Mouse (Mus musculus) forebrain, postnatal 0 days (tissue): ENCODE results near the gene Jun. TPM values are rescaled to one million over a fixed set of nuclear protein-coding genes. Genes with fewer than 3 reads are reported as not detected.

Experiments
- ATAC-seq: fragments of 200-750 bp; cut with Nextera tagmentation; 2 replicates; pipeline ENCODE4 v1.8.0; 2017; ENCODE audit warnings: mild to moderate bottlenecking, moderate library complexity
- DNase-seq: peaks from one replicate; pipeline ENCODE4 v3.0.0-alpha.2; 2015
- H3K27ac ChIP-seq: fragments of 300-500 bp; sonication (generic); 2 replicates; pipeline ENCODE4 v1.5.1; 2014; ENCODE audit warnings: low read depth, mild to moderate bottlenecking, antibody characterized with exemption, low read length, moderate library complexity, mixed read lengths
- H3K27me3 ChIP-seq: fragments of 300-500 bp; sonication (generic); 2 replicates; pipeline ENCODE4 v1.6.1; 2014; ENCODE audit warnings: mild to moderate bottlenecking, low read length, mixed read lengths; ENCODE audit not compliant: insufficient read depth
- H3K36me3 ChIP-seq: fragments of 300-500 bp; sonication (generic); 2 replicates; pipeline ENCODE4 v1.6.1; 2014; ENCODE audit warnings: mild to moderate bottlenecking, moderate library complexity; ENCODE audit not compliant: insufficient read depth
- H3K4me1 ChIP-seq: fragments of 300-500 bp; sonication (generic); 2 replicates; pipeline ENCODE4 v1.6.1; 2014; ENCODE audit warnings: antibody characterized with exemption; ENCODE audit not compliant: insufficient read depth
- H3K4me2 ChIP-seq: fragments of 300-500 bp; sonication (generic); 2 replicates; pipeline ENCODE4 v1.6.1; 2014; ENCODE audit warnings: low read depth, mild to moderate bottlenecking, moderate library complexity
- H3K4me3 ChIP-seq: fragments of 300-500 bp; sonication (generic); 2 replicates; pipeline ENCODE4 v1.5.1; 2014; ENCODE audit warnings: low read depth, low read length, mixed read lengths
- H3K9ac ChIP-seq: fragments of 300-500 bp; sonication (generic); 2 replicates; pipeline ENCODE4 v1.6.1; 2014; ENCODE audit warnings: mild to moderate bottlenecking
- H3K9me3 ChIP-seq: fragments of 300-500 bp; sonication (generic); 2 replicates; pipeline ENCODE4 v1.6.1; 2016; ENCODE audit warnings: low read length
- CTCF ChIP-seq: sonication (generic); IDR thresholded peaks from 2 replicates; pipeline ENCODE4 v1.5.1; 2016; ENCODE audit warnings: antibody characterized with exemption, control low read depth, low read depth
- WGBS: fragments of 180-500 bp; shearing (Covaris S2); extraction: QIAGEN DNeasy Blood & Tissue Kit; methylation state at CpG from one replicate; pipeline ENCODE4 v1.1.7; 2014; 5-methylcytosine and 5-hydroxymethylcytosine counted together
- polyA plus RNA-seq: library from polyadenylated mRNA; unstranded; fragments of >200 nt; fragmentation: Nextera tagmentation; extraction: Ambion mirVana; gene quantifications from 2 replicates; pipeline ENCODE4 v1.2.1, GENCODE M21; 2015
- total RNA-seq: library from RNA; depleted of rRNA; stranded (reverse); fragments of >200 nt; gene quantifications from 2 replicates; pipeline ENCODE4 v1.2.3, GENCODE M21; 2014

Gene Jun
- total and polyA plus RNA-seq, 2 experiments from 2014 or later: 42.9 to 50.1 TPM

- no peak for DNase-seq
- Histone ChIP-seq H3K27ac (no peak overlapping the region), H3K4me2 (no peak overlapping the region), H3K9ac (no peak overlapping the region), H3K9me3 (no peaks in the 10 kb centered on the region), H3K36me3 (no peaks in the 10 kb centered on the region), H3K4me1 (no peaks in the 10 kb centered on the region), H3K27me3 (no peaks in the 10 kb centered on the region), H3K4me3 (no peak overlapping the region)
- WGBS: 73% methylated on average over 4 of the region's 4 CpGs
- no peak for ATAC-seq
- TF ChIP-seq CTCF: no peak
Observed at GRCm38 (mm10) chr4:95031158-95031557, 20.9 kb downstream of the Jun start.

GRCm38 (mm10) chr4:95025847-95026600, 26.0 kb downstream of the Jun start:
- peak; percentile 24 for DNase-seq
- no peaks in the 10 kb centered on the region for H3K36me3 ChIP-seq

GRCm38 (mm10) chr4:95023350-95023953, 28.6 kb downstream of the Jun start:
- TF ChIP-seq CTCF: no peak
- DNase-seq (peak; percentile 11), ATAC-seq (peak; percentile 63)
- H3K9me3 ChIP-seq: no peaks in the 10 kb centered on the region
- H3K4me2 ChIP-seq: no peak overlapping the region
- no peaks in the 10 kb centered on the region for H3K4me1 ChIP-seq
- H3K27me3 ChIP-seq: no peaks in the 10 kb centered on the region
- WGBS: 64% methylated on average over 12 of the region's 12 CpGs
- H3K9ac ChIP-seq: no peak overlapping the region
- H3K27ac ChIP-seq: no peak overlapping the region
- no peak overlapping the region for H3K4me3 ChIP-seq
- H3K36me3 ChIP-seq: no peaks in the 10 kb centered on the region

More at GRCm38 (mm10) chr4:95025847-95026600, 26.0 kb downstream of the Jun start:
- peak; percentile 74 for ATAC-seq
- Histone ChIP-seq H3K27ac (no peak overlapping the region), H3K9ac (no peak overlapping the region), H3K4me1 (no peaks in the 10 kb centered on the region), H3K27me3 (no peaks in the 10 kb centered on the region), H3K9me3 (no peaks in the 10 kb centered on the region), H3K4me3 (no peak overlapping the region), H3K4me2 (no peak overlapping the region)
- WGBS: 48% methylated on average over 16 of the region's 16 CpGs
- 0 out of 2 replicates have a peak, but pooled peaks have one; percentile 17 for TF ChIP-seq CTCF

GRCm38 (mm10) chr4:95021649-95022637, 30.1 kb downstream of the Jun start:
- Histone ChIP-seq H3K36me3 (no peaks in the 10 kb centered on the region), H3K27me3 (no peaks in the 10 kb centered on the region), H3K27ac (no peak overlapping the region), H3K4me1 (no peaks in the 10 kb centered on the region), H3K9me3 (no peaks in the 10 kb centered on the region), H3K9ac (no peak overlapping the region), H3K4me2 (no peak overlapping the region), H3K4me3 (no peak overlapping the region)
- 87% methylated on average over 12 of the region's 12 CpGs for WGBS
- no peak for ATAC-seq
- no peak for DNase-seq
- TF ChIP-seq CTCF: no peak

- Histone ChIP-seq H3K4me1 (no peaks in the 10 kb centered on the region), H3K27ac (no peak overlapping the region), H3K9ac (no peak overlapping the region), H3K27me3 (no peaks in the 10 kb centered on the region), H3K4me2 (no peak overlapping the region), H3K36me3 (no peaks in the 10 kb centered on the region), H3K9me3 (no peaks in the 10 kb centered on the region), H3K4me3 (no peak overlapping the region)
- TF ChIP-seq CTCF: no peak
- DNase-seq (no peak), ATAC-seq (no peak)
- 87% methylated on average over 2 of the region's 2 CpGs for WGBS
Observed at GRCm38 (mm10) chr4:95020201-95020600, 31.8 kb downstream of the Jun start.

GRCm38 (mm10) chr4:95018221-95018620, 33.8 kb downstream of the Jun start:
- DNase-seq (no peak), ATAC-seq (no peak)
- H3K9ac ChIP-seq: no peak overlapping the region

More at GRCm38 (mm10) chr4:95018221-95018620, 33.8 kb downstream of the Jun start:
- WGBS: 24% methylated on average over 7 of the region's 7 CpGs
- no peaks in the 10 kb centered on the region for H3K9me3 ChIP-seq
- no peaks in the 10 kb centered on the region for H3K36me3 ChIP-seq
- no peak overlapping the region for H3K27ac ChIP-seq
- H3K4me3 ChIP-seq: no peak overlapping the region
- no peak for TF ChIP-seq CTCF
- H3K4me2 ChIP-seq: no peak overlapping the region
- no peaks in the 10 kb centered on the region for H3K4me1 ChIP-seq
- no peaks in the 10 kb centered on the region for H3K27me3 ChIP-seq
